Mouse (Mus musculus): Measurements from ENCODE around the gene Lgals1.
A peak's percentile ranks its signal among the peaks of the same experiment; 100 is the strongest.

Lgals1 gene

DNA sequence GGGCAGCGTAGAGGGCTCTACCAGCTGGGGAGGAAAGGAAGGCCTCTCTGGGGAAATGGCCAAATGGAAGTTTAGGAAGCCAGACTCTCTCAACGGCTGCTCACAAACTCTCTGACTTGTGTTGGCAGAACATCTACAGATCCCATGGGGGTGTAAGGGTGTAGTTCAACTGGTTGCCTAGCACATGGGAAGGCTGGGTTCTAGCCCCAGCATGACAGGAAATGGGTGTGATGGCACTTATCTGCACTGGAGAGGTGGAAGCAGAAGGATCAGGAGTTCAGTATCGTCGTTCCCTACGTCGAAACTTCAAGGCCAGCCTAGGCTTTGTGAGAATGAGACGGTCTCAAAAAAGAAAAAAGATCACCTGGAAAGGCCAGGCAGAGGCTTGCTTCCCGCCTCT is 17.5 kb upstream of the Lgals1 start:
- no peak for ATAC-seq (ENCODE audit: low TSS enrichment)

DNA sequence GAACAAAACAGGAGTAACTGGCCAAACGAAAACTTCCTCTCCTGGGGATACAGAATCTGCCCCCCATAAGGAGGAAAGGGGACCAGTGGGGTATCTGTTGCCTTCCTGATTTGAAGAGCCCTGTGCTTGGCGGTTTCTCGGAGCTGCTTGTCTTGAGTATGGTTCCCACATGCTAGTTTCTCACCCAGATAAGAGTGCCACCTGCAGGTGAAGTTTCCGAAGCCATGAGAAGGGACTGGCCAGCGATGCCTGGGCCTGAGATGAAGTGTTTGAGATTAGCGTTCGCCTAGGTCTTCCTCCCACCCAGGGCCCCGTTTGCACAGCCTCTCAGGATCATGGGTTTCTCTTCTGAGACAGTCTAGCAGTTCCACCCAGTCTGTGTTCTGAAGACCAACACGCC is 14.5 kb upstream of the Lgals1 start:
- no peak for ATAC-seq (ENCODE audit: low TSS enrichment)

DNA sequence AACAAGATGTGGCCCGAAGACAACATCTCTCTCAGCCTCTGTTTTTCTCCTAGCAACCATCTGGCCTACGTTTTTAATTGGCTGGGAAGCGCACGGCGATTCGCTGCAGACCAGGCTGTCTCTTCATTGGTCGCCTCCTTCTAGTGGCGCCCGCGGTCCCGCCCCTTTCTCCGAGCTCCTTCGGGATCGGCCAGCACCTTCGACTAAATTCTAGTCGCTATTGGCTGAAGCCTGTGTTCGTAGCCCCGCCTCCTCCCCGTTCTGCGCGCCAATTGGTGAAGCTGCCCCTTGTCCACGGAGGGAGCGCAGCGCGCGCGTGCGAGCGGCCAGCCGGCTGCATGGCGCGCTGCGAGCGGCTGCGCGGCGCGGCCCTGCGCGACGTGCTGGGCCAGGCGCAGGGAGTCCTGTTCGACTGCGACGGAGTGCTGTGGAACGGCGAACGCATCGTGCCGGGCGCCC is 12.9 kb upstream of the Lgals1 start, which contains the start of gene Pdxp:
TSS of gene Pdxp (plus strand) at position 288 of the 459 bp plus-strand sequence.
- ATAC-seq (ENCODE audit: low TSS enrichment), result peak; percentile 79

DNA sequence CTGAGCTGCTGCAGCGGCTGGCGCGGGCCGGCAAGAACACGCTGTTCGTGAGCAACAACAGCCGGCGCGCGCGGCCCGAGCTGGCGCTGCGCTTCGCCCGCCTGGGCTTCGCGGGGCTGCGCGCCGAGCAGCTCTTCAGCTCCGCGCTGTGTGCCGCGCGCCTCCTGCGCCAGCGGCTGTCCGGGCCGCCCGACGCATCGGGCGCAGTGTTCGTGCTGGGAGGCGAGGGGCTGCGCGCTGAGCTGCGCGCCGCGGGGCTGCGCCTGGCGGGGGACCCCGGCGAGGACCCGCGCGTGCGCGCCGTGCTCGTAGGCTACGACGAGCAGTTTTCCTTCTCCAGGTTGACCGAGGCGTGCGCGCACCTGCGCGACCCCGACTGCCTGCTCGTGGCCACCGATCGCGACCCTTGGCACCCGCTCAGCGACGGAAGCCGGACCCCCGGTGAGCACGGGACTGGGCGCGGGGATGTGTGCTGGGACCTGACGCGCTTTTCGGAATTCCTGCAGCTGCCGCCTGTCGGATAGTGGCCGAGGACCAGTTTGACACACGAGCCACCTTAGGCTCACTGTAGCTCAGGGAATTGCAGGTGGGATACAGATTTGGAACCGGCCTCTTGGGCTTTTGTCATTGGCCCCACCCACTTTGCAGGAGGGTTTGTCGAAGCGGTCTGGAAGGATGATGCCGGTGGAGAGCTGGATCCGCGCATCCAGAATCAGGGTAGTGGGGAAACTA is 12.3 kb upstream of the Lgals1 start:
- peak; percentile 30 for ATAC-seq (ENCODE audit: low TSS enrichment)

GRCm38 (mm10) chr15:78914823-78915659 is 11.5 kb upstream of the Lgals1 start:
- ATAC-seq (ENCODE audit: low TSS enrichment), result no peak

- peak; percentile 42; the same call in 1 of the 2 replicates for ATAC-seq (ENCODE audit: low TSS enrichment)
Measured at GRCm38 (mm10) chr15:78915660-78916017, 10.9 kb upstream of the Lgals1 start.

- ATAC-seq (ENCODE audit: low TSS enrichment), result no peak
Measured at GRCm38 (mm10) chr15:78916052-78916826, 10.3 kb upstream of the Lgals1 start.

- no peak for ATAC-seq (ENCODE audit: low TSS enrichment)
Measured at GRCm38 (mm10) chr15:78918126-78918525, 8.4 kb upstream of the Lgals1 start.

GRCm38 (mm10) chr15:78919914-78920313 is 6.6 kb upstream of the Lgals1 start:
- ATAC-seq (ENCODE audit: low TSS enrichment), result no peak

DNA sequence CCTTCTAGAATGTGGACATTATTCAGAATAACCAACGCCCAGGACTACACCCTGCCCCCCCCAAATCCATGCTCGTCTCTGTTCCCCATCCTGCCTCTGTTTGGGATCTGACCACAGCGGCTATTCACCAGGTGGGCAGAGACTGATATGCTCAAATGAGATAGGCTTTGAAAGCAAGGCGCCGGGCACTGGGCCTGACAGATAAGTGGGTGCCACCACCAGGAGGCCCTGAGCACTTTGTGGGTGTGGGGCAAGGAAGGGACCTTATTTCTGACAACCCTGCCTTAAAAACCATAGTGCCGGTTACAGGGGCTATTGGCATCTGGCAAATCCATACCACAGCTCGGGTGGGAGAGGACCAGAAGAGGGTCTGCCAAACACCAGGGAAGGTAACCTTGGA is 3.8 kb upstream of the Lgals1 start:
- no peak for ATAC-seq (ENCODE audit: low TSS enrichment)

- no peak for ATAC-seq (ENCODE audit: low TSS enrichment)
Measured at GRCm38 (mm10) chr15:78923585-78923984, 2.9 kb upstream of the Lgals1 start.

DNA sequence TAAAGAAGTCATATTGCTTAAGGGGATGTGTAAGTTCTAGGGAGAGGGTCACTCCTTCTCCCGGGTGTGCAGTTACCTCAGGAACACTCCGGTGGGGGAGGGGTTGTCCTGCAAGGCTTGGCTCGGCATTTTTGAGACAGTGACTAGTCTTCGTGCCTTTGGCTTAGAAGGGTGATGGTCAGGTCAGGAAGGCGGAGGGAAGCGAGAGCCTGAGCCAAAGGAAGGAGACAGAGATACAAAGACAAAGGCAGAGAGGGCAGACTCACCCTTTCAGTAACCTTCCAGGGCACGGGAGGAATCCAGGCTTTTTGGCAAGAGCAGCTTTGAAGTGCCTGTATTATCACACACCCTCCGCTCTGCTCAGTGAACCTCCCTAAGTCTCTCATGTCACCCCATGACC is 1.4 kb upstream of the Lgals1 start:
- no peak for ATAC-seq (ENCODE audit: low TSS enrichment)

DNA sequence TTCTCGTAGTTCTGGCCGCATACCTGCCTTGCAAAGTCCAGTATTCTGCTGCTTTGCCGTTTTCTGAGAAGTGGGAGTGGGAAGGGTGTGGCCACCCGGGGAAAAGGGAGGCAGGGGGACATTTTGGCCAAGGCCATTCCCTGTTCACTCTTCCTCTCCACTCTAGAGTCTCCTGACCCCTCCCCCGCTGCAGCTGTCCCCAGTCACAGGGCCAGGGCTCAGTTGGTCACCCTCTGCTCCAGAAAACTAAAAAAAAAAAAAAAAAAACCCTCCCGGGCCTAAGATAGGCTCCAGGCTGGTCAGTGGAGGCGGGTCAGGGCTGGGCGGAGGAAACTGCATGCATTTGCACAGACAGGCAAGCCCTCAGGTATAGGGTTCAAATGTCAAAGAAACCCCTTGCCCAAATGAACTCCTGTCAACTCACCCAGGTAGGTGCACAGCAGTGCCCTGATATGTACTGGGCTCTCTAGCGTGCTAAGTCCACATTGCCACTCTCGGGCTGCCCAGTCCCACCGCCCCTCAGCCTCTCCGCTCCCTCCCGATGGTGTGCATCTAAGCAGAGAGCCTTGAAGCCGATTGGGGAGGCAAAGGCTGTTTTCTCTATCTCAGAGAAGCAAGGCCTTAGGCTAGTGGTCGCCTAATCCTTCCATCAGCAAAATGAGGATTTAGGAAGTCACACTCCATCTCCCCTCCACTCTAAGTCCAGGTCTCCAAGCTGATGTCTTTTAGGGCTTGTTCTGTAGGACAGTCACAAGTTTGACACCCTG is 679 bp downstream of the Lgals1 start:
- no peak for ATAC-seq (ENCODE audit: low TSS enrichment)

DNA sequence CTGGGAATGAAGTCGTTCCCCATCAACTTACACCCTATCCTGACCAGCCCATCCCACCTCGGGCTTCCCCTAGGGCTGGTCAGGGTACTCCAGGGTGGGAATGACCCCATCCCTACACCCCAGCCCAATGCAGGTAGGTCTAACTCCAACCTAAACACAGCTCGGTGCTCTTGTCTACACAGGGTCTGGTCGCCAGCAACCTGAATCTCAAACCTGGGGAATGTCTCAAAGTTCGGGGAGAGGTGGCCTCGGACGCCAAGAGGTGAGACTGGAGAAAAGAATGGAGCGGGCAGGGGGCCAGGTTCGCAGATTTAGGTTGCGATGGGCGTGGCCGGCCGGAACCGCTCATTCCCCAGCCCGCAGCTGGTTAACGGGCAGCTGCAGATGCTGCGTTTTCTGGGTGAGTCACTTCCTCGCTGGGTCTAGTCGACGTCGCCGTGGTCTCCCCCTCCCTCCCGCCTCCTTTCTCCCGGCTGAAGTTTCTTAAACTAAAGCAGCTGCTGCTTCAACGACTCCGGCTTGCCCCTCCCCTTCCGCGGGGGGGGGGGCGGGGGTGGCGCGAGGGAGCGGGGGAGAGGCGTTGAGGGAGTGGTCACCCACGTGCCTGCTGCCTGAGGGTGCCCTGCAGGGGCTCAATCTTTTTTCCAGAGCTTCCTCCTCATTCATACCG is 1.4 kb downstream of the Lgals1 start:
- ATAC-seq (ENCODE audit: low TSS enrichment), result peak; percentile 42; the same call in 1 of the 2 replicates

- no peak for ATAC-seq (ENCODE audit: low TSS enrichment)
Measured at GRCm38 (mm10) chr15:78928539-78928938, 2.0 kb downstream of the Lgals1 start.

GRCm38 (mm10) chr15:78930192-78930706 is 3.7 kb downstream of the Lgals1 start:
- no peak for ATAC-seq (ENCODE audit: low TSS enrichment)

GRCm38 (mm10) chr15:78930801-78931426 is 4.4 kb downstream of the Lgals1 start:
- ATAC-seq (ENCODE audit: low TSS enrichment), result no peak

DNA sequence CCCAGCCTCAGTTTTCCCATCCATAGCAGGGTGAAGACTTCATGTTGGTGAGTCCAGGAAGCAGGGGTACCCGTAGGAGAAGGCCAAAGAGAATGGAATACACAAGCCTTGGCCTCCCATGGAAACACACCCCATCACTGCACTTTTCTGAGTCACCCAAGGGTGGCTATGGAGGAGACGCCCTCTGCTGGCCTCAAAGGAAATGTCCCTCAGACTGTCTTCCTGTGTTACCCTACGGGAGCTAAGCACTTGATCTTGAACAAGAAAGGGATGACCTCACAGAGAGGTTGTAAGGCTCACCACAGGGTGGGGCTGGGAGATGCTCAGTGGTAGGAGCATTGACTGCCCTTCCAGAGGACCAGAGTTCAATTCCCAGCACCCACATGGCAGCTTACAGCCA is 5.1 kb downstream of the Lgals1 start:
- ATAC-seq (ENCODE audit: low TSS enrichment), result peak; percentile 24; the same call in 1 of the 2 replicates

GRCm38 (mm10) chr15:78934784-78935320 is 8.3 kb downstream of the Lgals1 start, which contains the start of gene Nol12:
TSS of gene Nol12 (plus strand) at chr15:78934933.
- ATAC-seq (ENCODE audit: low TSS enrichment), result peak; percentile 81

GRCm38 (mm10) chr15:78936403-78936802 is 9.9 kb downstream of the Lgals1 start:
- ATAC-seq (ENCODE audit: low TSS enrichment), result no peak
